Mouse (Mus musculus) ES-E14 (cell line): ENCODE data around the gene Ptgis. TPM values are rescaled to one million over a fixed set of nuclear protein-coding genes. Genes with fewer than 3 reads are reported as not detected.

Experiments used
- DNase-seq: peaks from one replicate; pipeline ENCODE4 v3.0.0-alpha.2; 2013; ENCODE audit warnings: low read depth, low spot score
- H3K27ac ChIP-seq: 2 replicates; pipeline ENCODE4 v1.5.1; 2012; ENCODE audit warnings: low read depth, mild to moderate bottlenecking, low read length, moderate library complexity, mixed read lengths; ENCODE audit not compliant: poor library complexity, insufficient read depth, severe bottlenecking
- H3K36me3 ChIP-seq: 2 replicates; pipeline ENCODE4 v1.6.1; 2012; ENCODE audit warnings: mild to moderate bottlenecking, low read length, moderate library complexity, mixed read lengths; ENCODE audit not compliant: control insufficient read depth, poor library complexity, insufficient read depth, severe bottlenecking
- H3K4me1 ChIP-seq, 2 experiments: fragments of 150-350 bp in 1 of 2; sonication (generic) in 1 of 2; 2 replicates each; pipeline ENCODE4 v1.6.1; 2012; ENCODE audit warnings: low read length in 2 of 2, mild to moderate bottlenecking in 1 of 2, mixed read lengths in 1 of 2; ENCODE audit not compliant: control insufficient read depth in 2 of 2, insufficient read depth in 2 of 2, poor library complexity in 1 of 2
- H3K4me3 ChIP-seq, 2 experiments: fragments of 150-350 bp in 1 of 2; sonication (generic) in 1 of 2; 2 replicates each; pipeline ENCODE4 v1.5.1; 2012; ENCODE audit warnings: low read length in 2 of 2, low read depth in 1 of 2, mild to moderate bottlenecking in 1 of 2, mixed read lengths in 1 of 2; ENCODE audit not compliant: insufficient read depth in 1 of 2, poor library complexity in 1 of 2, severe bottlenecking in 1 of 2
- H3K9ac ChIP-seq: 2 replicates; pipeline ENCODE4 v1.6.1; 2012; ENCODE audit warnings: low read depth, mild to moderate bottlenecking, low read length, mixed read lengths; ENCODE audit not compliant: poor library complexity, insufficient read depth, severe bottlenecking
- H3K9me3 ChIP-seq: fragments of 150-350 bp; sonication (generic); 2 replicates; pipeline ENCODE4 v1.6.1; 2012; ENCODE audit warnings: low read depth, mild to moderate bottlenecking, low read length; ENCODE audit not compliant: control insufficient read depth, insufficient read depth
- CHD2 ChIP-seq: IDR thresholded peaks from 2 replicates; pipeline ENCODE4 v1.6.1; 2014; ENCODE audit warnings: mild to moderate bottlenecking, low read depth, low read length, inconsistent platforms
- HCFC1 ChIP-seq: IDR thresholded peaks from 2 replicates; pipeline ENCODE4 v1.6.1; 2012; ENCODE audit warnings: low read length, inconsistent platforms, borderline replicate concordance; ENCODE audit not compliant: insufficient read depth
- MAFK ChIP-seq: IDR thresholded peaks from 2 replicates; pipeline ENCODE4 v1.6.1; 2014; ENCODE audit warnings: mild to moderate bottlenecking, low read depth, low read length, inconsistent platforms; ENCODE audit not compliant: insufficient read depth
- ZC3H11A ChIP-seq: IDR thresholded peaks from 2 replicates; pipeline ENCODE4 v1.6.1; 2012; ENCODE audit warnings: low read depth, mild to moderate bottlenecking, inconsistent platforms, low read length, borderline replicate concordance
- ZNF384 ChIP-seq: IDR thresholded peaks from 2 replicates; pipeline ENCODE4 v1.6.1; 2012; ENCODE audit warnings: low read depth, low read length, inconsistent platforms
- in situ Hi-C, 2 experiments: fragments of 600-800 bp; cut with MboI; formaldehyde crosslinking; loops; one replicate each; pipeline ENCODE4 v1.15.1; 2025; ENCODE audit warnings: low sequenced_read_pairs in 2 of 2, inconsistent platforms in 1 of 2; ENCODE audit not compliant: unreplicated experiment in 2 of 2
- total RNA-seq: library from RNA; depleted of rRNA; stranded (reverse); fragments of 300-350 nt; gene quantifications from 2 replicates; pipeline ENCODE4 v1.2.3, GENCODE M21; 2012

Ptgis gene
- total RNA-seq, 1 experiment = 16.1 TPM

DNA sequence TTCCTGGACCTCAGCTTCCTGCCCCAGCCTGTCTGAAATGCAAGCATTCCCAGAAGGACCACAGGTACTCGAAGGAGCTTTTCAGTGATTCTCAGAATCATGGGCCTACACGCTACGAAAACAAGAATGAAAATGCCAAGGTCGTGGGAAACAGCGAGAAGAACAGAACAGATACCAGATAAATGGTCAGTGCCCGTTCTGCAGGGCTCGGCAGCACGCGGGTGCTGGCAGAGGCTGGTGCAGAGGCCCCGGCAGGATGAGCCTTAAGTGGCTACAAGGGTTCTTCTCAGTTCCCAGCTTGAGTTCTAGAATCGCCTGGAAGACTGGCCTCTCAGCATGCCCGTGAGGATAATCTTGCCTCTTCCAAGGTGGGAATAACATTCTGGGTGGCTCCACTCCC is 26.7 kb downstream of the Ptgis start:
- no peak for DNase-seq
- Histone ChIP-seq H3K9me3 (no peaks in the 10 kb centered on the region), H3K36me3 (peaks cover 31% of the 10 kb centered on the region), H3K27ac (no peak overlapping the region), H3K4me1 (peaks cover 5 to 16% of the 10 kb centered on the region in 2 experiments; a peak in 3 of 4 replicates), H3K9ac (no peak overlapping the region), H3K4me3 (no peak overlapping the region)
- in situ Hi-C loops = loop anchor here in 1 of 2 experiments (10.0 kb wide), 2 partner anchors 109 to 139 kb away; no protein-coding TSS in a partner anchor
- TF ChIP-seq CHD2 (no peak), HCFC1 (no peak), ZC3H11A (no peak), MAFK (no peak), ZNF384 (no peak)

DNA sequence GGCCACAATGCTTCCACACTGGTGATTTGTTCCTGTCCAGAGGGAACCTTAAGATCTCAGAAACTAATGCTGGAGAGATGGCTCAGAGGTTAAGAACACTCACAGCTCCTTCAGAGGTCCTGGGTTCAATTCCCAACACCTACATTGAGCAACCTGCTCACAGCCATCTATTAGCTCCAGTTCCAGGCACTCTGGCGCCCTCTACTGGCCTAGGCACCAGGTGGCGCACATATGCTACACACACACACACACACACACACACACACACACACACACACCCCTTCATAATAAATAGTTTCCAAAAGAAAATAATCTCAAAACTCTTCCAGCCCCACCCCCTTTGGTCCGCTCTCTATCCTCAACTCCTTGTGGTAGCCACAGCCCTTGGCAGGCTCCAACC is 27.3 kb downstream of the Ptgis start:
- in situ Hi-C loops = loop anchor here in 1 of 2 experiments (10.0 kb wide), 2 partner anchors 108 to 138 kb away; no protein-coding TSS in a partner anchor

DNA sequence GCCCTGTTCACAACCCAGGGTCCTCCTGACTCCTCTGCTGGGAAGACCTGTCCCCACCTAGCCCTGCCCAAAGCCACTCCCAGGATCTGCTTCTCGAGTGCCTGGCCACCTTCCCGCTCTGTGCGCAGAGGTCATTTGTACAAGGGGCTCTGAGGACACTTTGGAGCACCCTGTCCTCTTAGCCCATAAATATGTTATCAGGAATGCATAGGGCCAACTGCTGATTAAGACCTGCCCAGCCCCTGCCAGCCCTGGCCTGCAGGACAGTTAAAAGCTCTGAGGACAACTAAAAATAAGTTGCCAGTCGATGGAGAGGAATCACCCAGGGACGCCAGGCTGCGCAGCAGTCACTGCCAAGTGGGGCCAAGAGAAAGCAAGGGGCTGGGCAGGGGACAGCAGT is 27.9 kb downstream of the Ptgis start:
- DNase-seq = no peak
- Histone ChIP-seq H3K4me1 (peaks cover 5 to 16% of the 10 kb centered on the region in 2 experiments; a peak in 3 of 4 replicates), H3K9me3 (no peaks in the 10 kb centered on the region), H3K36me3 (peaks cover 32% of the 10 kb centered on the region), H3K4me3 (no peak overlapping the region), H3K27ac (peak overlapping the region; percentile 24; the same call in 1 of the 2 replicates), H3K9ac (no peak overlapping the region)
- TF ChIP-seq HCFC1 (no peak), ZNF384 (no peak), ZC3H11A (no peak), MAFK (no peak)
- in situ Hi-C loops = loop anchor here in 1 of 2 experiments (10.0 kb wide), 2 partner anchors 108 to 138 kb away; no protein-coding TSS in a partner anchor

More for the DNA sequence above, 27.3 kb downstream of the Ptgis start:
- peaks cover 31% of the 10 kb centered on the region for H3K36me3 ChIP-seq
- no peak overlapping the region for H3K9ac ChIP-seq
- no peak overlapping the region for H3K27ac ChIP-seq
- TF ChIP-seq ZNF384 (no peak), ZC3H11A (no peak), HCFC1 (no peak), CHD2 (no peak), MAFK (no peak)
- no peak for DNase-seq
- H3K4me1 ChIP-seq = peaks cover 5 to 16% of the 10 kb centered on the region in 2 experiments; a peak in 3 of 4 replicates
- H3K4me3 ChIP-seq = no peak overlapping the region
- no peaks in the 10 kb centered on the region for H3K9me3 ChIP-seq

DNA sequence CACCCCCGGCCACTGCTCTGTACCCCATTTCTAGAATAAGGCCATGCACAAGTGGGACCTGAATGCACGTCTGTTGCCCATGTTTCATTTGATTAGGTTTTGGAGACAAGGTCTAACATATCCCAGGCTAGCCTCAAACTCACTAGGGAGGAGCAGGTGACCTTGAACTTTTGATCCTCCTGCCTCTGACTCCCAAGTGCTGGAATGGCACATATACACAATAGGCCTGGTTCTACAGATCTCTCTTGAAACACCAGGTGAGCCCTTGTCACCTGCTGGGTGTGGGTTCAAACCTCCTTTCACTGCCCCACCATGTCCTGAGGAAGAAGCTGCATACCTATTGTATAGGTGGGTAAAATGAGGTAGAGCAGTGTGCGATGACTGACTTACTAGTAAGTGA is 28.3 kb downstream of the Ptgis start:
- TF ChIP-seq CHD2 (no peak), HCFC1 (no peak), ZNF384 (no peak), MAFK (no peak), ZC3H11A (no peak)

More for the DNA sequence above, 28.3 kb downstream of the Ptgis start:
- no peak overlapping the region for H3K4me3 ChIP-seq
- H3K9me3 ChIP-seq = no peaks in the 10 kb centered on the region
- H3K9ac ChIP-seq = no peak overlapping the region
- no peak overlapping the region for H3K27ac ChIP-seq
- peaks cover 30% of the 10 kb centered on the region for H3K36me3 ChIP-seq
- H3K4me1 ChIP-seq = peaks cover 5 to 17% of the 10 kb centered on the region in 2 experiments; a peak in 3 of 4 replicates
- in situ Hi-C loops = loop anchor here in 1 of 2 experiments (10.0 kb wide), 2 partner anchors 107 to 137 kb away; no protein-coding TSS in a partner anchor
- no peak for DNase-seq
